Mouse (Mus musculus) hindbrain, embryonic 11.5 days (tissue): ENCODE data around the gene Hist1h4c. TPM values are rescaled to one million over a fixed set of nuclear protein-coding genes. Genes with fewer than 3 reads are reported as not detected.
"Not testable (repeated sequence)": the region's sequence is repeated elsewhere in the genome, so short reads cannot be mapped to it uniquely, and the experiment has no call there.

ENCODE experiments used
- ATAC-seq: fragments of 200-750 bp; cut with Nextera tagmentation; 2 replicates; pipeline ENCODE4 v1.8.0; 2017; ENCODE audit warnings: mild to moderate bottlenecking, moderate TSS enrichment, moderate library complexity; ENCODE audit not compliant: low FRiP score
- DNase-seq: peaks from one replicate; pipeline ENCODE4 v3.0.0-alpha.2; 2015; ENCODE audit warnings: low spot score
- H3K27ac ChIP-seq: fragments of 300-500 bp; sonication (generic); 2 replicates; pipeline ENCODE4 v1.5.1; 2014; ENCODE audit warnings: mild to moderate bottlenecking, low read depth, low read length
- H3K27me3 ChIP-seq: fragments of 300-500 bp; sonication (generic); 2 replicates; pipeline ENCODE4 v1.6.1; 2014; ENCODE audit warnings: mild to moderate bottlenecking, low read length, moderate library complexity, mixed read lengths; ENCODE audit not compliant: control insufficient read depth, insufficient read depth
- H3K36me3 ChIP-seq: fragments of 300-500 bp; sonication (generic); 2 replicates; pipeline ENCODE4 v1.6.1; 2014; ENCODE audit warnings: mild to moderate bottlenecking, low read length, moderate library complexity, mixed read lengths; ENCODE audit not compliant: control insufficient read depth, insufficient read depth
- H3K4me1 ChIP-seq: fragments of 300-500 bp; sonication (generic); replicated peaks from 2 replicates; pipeline ENCODE4 v1.6.1; 2014; ENCODE audit warnings: low read length, mixed read lengths; ENCODE audit not compliant: control insufficient read depth, insufficient read depth
- H3K4me2 ChIP-seq: fragments of 300-500 bp; sonication (generic); replicated peaks from 2 replicates; pipeline ENCODE4 v1.6.1; 2014; ENCODE audit warnings: mild to moderate bottlenecking, low read depth, low read length
- H3K4me3 ChIP-seq: fragments of 300-500 bp; sonication (generic); 2 replicates; pipeline ENCODE4 v1.5.1; 2014; ENCODE audit warnings: low read depth, low read length
- H3K9ac ChIP-seq: fragments of 300-500 bp; sonication (generic); 2 replicates; pipeline ENCODE4 v1.6.1; 2014; ENCODE audit warnings: low read depth, low read length
- H3K9me3 ChIP-seq: fragments of 300-500 bp; sonication (generic); 2 replicates; pipeline ENCODE4 v1.6.1; 2016; ENCODE audit warnings: low read length; ENCODE audit not compliant: control insufficient read depth
- WGBS: fragments of 180-500 bp; shearing (Covaris S2); extraction: QIAGEN DNeasy Blood & Tissue Kit; methylation state at CpG from one replicate; pipeline ENCODE4 v1.1.7; 2014; 5-methylcytosine and 5-hydroxymethylcytosine counted together
- polyA plus RNA-seq: library from polyadenylated mRNA; unstranded; fragments of >200 nt; fragmentation: Nextera tagmentation; extraction: Ambion mirVana; gene quantifications from 2 replicates; pipeline ENCODE4 v1.2.1, GENCODE M21; 2014

The Hist1h4c gene
- polyA plus RNA-seq, 1 experiment from 2014 or later, result 4.9 TPM

GRCm38 (mm10) chr13:23737091-23737490 lies 38.8 kb upstream of the Hist1h4c start:
- H3K9me3 ChIP-seq, result no peaks in the 10 kb centered on the region
- no peak overlapping the region for H3K4me3 ChIP-seq
- H3K4me1 ChIP-seq, result 0 out of 2 replicates have a peak, but pooled peaks cover 3% of the 10 kb centered on the region
- no peak overlapping the region for H3K27ac ChIP-seq
- 86% methylated on average over 5 of the region's 5 CpGs for WGBS
- no peak overlapping the region for H3K9ac ChIP-seq
- no peak overlapping the region for H3K4me2 ChIP-seq
- no peaks in the 10 kb centered on the region for H3K36me3 ChIP-seq
- DNase-seq (no peak), ATAC-seq (no peak)
- no peaks in the 10 kb centered on the region for H3K27me3 ChIP-seq

- no peak overlapping the region for H3K4me3 ChIP-seq
- no peak overlapping the region for H3K27ac ChIP-seq
- H3K9ac ChIP-seq, result no peak overlapping the region
- H3K4me1 ChIP-seq, result no peaks in the 10 kb centered on the region
- WGBS, result 27% methylated on average over 8 of the region's 8 CpGs
- H3K27me3 ChIP-seq, result no peaks in the 10 kb centered on the region
- H3K4me2 ChIP-seq, result no peak overlapping the region
- no peaks in the 10 kb centered on the region for H3K9me3 ChIP-seq
- ATAC-seq, result no peak
- no peaks in the 10 kb centered on the region for H3K36me3 ChIP-seq
- no peak for DNase-seq
Observed at GRCm38 (mm10) chr13:23732156-23732804, 34.0 kb upstream of the Hist1h4c start.

GRCm38 (mm10) chr13:23730479-23730878 lies 32.2 kb upstream of the Hist1h4c start:
- no peak overlapping the region for H3K4me2 ChIP-seq
- DNase-seq (no peak), ATAC-seq (no peak)
- no peaks in the 10 kb centered on the region for H3K4me1 ChIP-seq
- no peak overlapping the region for H3K9ac ChIP-seq
- 40% methylated on average over 8 of the region's 8 CpGs for WGBS
- H3K4me3 ChIP-seq, result no peak overlapping the region
- H3K27ac ChIP-seq, result no peak overlapping the region
- no peaks in the 10 kb centered on the region for H3K36me3 ChIP-seq
- H3K9me3 ChIP-seq, result no peaks in the 10 kb centered on the region
- no peaks in the 10 kb centered on the region for H3K27me3 ChIP-seq

- 92% methylated on average over 5 of the region's 5 CpGs for WGBS
- Histone ChIP-seq H3K36me3 (no peaks in the 10 kb centered on the region), H3K4me1 (no peaks in the 10 kb centered on the region), H3K27ac (no peak overlapping the region), H3K27me3 (no peaks in the 10 kb centered on the region), H3K9ac (no peak overlapping the region), H3K4me3 (no peak overlapping the region), H3K4me2 (no peak overlapping the region), H3K9me3 (no peaks in the 10 kb centered on the region)
- ATAC-seq (no peak), DNase-seq (no peak)
Observed at GRCm38 (mm10) chr13:23729706-23730105, 31.5 kb upstream of the Hist1h4c start.

GRCm38 (mm10) chr13:23729192-23729525 lies 30.9 kb upstream of the Hist1h4c start:
- Histone ChIP-seq H3K27me3 (no peaks in the 10 kb centered on the region), H3K4me3 (no peak overlapping the region), H3K36me3 (no peaks in the 10 kb centered on the region), H3K4me1 (no peaks in the 10 kb centered on the region), H3K9ac (no peak overlapping the region), H3K9me3 (no peaks in the 10 kb centered on the region), H3K4me2 (no peak overlapping the region), H3K27ac (no peak overlapping the region)
- DNase-seq, result no peak
- ATAC-seq, result no peak
- WGBS, result 92% methylated on average over 9 of the region's 9 CpGs

GRCm38 (mm10) chr13:23728472-23729191 lies 30.4 kb upstream of the Hist1h4c start:
- no peak for ATAC-seq
- Histone ChIP-seq H3K4me3 (no peak overlapping the region), H3K9ac (no peak overlapping the region), H3K27me3 (no peaks in the 10 kb centered on the region), H3K4me2 (no peak overlapping the region), H3K9me3 (no peaks in the 10 kb centered on the region), H3K4me1 (no peaks in the 10 kb centered on the region), H3K36me3 (no peaks in the 10 kb centered on the region), H3K27ac (no peak overlapping the region)
- DNase-seq, result no peak
- 84% methylated on average over 18 of the region's 18 CpGs for WGBS

GRCm38 (mm10) chr13:23725213-23725612 lies 27.0 kb upstream of the Hist1h4c start:
- H3K4me1 ChIP-seq, result no peaks in the 10 kb centered on the region
- no peak overlapping the region for H3K4me2 ChIP-seq
- 20% methylated on average over 1 of the region's 1 CpGs for WGBS
- H3K4me3 ChIP-seq, result no peak overlapping the region
- no peaks in the 10 kb centered on the region for H3K36me3 ChIP-seq
- H3K27me3 ChIP-seq, result no peaks in the 10 kb centered on the region
- DNase-seq, result no peak
- no peak for ATAC-seq
- no peaks in the 10 kb centered on the region for H3K9me3 ChIP-seq
- H3K9ac ChIP-seq, result no peak overlapping the region
- no peak overlapping the region for H3K27ac ChIP-seq

GRCm38 (mm10) chr13:23724239-23724638 lies 26.0 kb upstream of the Hist1h4c start:
- Histone ChIP-seq H3K4me1 (no peaks in the 10 kb centered on the region), H3K4me3 (no peak overlapping the region), H3K27ac (no peak overlapping the region), H3K36me3 (no peaks in the 10 kb centered on the region), H3K27me3 (no peaks in the 10 kb centered on the region), H3K9me3 (no peaks in the 10 kb centered on the region), H3K9ac (no peak overlapping the region), H3K4me2 (no peak overlapping the region)
- WGBS, result 90% methylated on average over 4 of the region's 4 CpGs
- DNase-seq, result no peak
- ATAC-seq, result no peak

- not testable (repeated sequence) for H3K27me3 ChIP-seq, H3K9me3 ChIP-seq, H3K9ac ChIP-seq, H3K36me3 ChIP-seq, ATAC-seq, DNase-seq, H3K4me3 ChIP-seq, H3K27ac ChIP-seq, H3K4me1 ChIP-seq, H3K4me2 ChIP-seq
- 8% methylated on average over 2 of the region's 2 CpGs for WGBS
Observed at GRCm38 (mm10) chr13:23717593-23718245, 19.5 kb upstream of the Hist1h4c start.
